Comparison of ENCODE assay signal across 12 mouse cellular contexts in genomic region chr1:174466240-174466639, GRCm38 (mm10). TPM values are rescaled to one million over a fixed set of nuclear protein-coding genes. Genes with fewer than 3 reads are reported as not detected.
DNase-seq lines count a peak whose midpoint lies in the region; ATAC-seq and TF ChIP-seq lines count a peak whose summit lies in the region.
"Had no signal": no experiment of that assay in that cellular context is flagged by ENCODE, and none has a peak within 500 bp of the region (broad histone marks: within the 10 kb centered on the region; RNA-seq: fewer than 3 reads in every experiment).

No protein-coding gene starts in this region.

- no peak overlapping the region for H3K4me3 ChIP-seq in left cerebral cortex, adult 2 months
- H3K4me3 ChIP-seq: liver, embryonic 15.5 days had no signal

- peak; percentile 35 for DNase-seq in CD4-positive, CD25-positive, alpha-beta regulatory T cell, adult 2 months (ENCODE audit: low read depth, low spot score)
- no peak for DNase-seq in left cerebral cortex, adult 2 months (ENCODE audit: extremely low spot score in 1 of 2, low spot score in 2 of 2)
- DNase-seq in left cerebral cortex, postnatal 4 days: no peak
- DNase-seq in ZHBTc4 (ENCODE audit: low read depth, low spot score): peak; percentile 29
- DNase-seq in right cerebral cortex, postnatal 14 days: no peak
- no peak for DNase-seq in right cerebral cortex, adult 18-20 months
- DNase-seq: kidney, adult 18-20 months had no signal

- peak; percentile 70 for TF ChIP-seq CTCF in left cerebral cortex, adult 2 months (IDR thresholded peaks at IDR 0.05)

- H3K27ac ChIP-seq in left cerebral cortex, adult 2 months: no peak overlapping the region
- H3K27ac ChIP-seq: liver, embryonic 15.5 days had no signal

- ATAC-seq in CD4-positive, CD25-positive, alpha-beta regulatory T cell, adult 4 months: no peak
- ATAC-seq in megakaryocyte, adult 5-6 weeks (ENCODE audit: poor library complexity, severe bottlenecking): peak; percentile 53

- intact Hi-C loops in left cerebral cortex, adult 2 months (cut with DNase I): loop anchor here (2.0 to 10.0 kb wide), 3 partner anchors 297 to 1009 kb away; no protein-coding TSS in a partner anchor
- intact Hi-C loops in left cerebral cortex, postnatal 4 days (cut with DNase I): loop anchor here (5.0 kb wide), 1 partner anchor 1009 kb away; no protein-coding TSS in a partner anchor

RNA-seq across cellular contexts. Expression of gene Olfr220, which starts 24.4 kb away (rescaled TPM):
- under 1 TPM in 1 of 2 experiments, not detected in 1; 0.11 TPM for polyA plus RNA-seq in CD4-positive, CD25-positive, alpha-beta regulatory T cell, adult 4 months (2017; shearing (Covaris generic))
- total RNA-seq in left cerebral cortex, adult 2 months (2021): not detected
- total RNA-seq in left cerebral cortex, postnatal 4 days (2021): not detected
- not detected in 2 replicates for total RNA-seq in megakaryocyte, adult 5-6 weeks (2015)
- not detected in 2 replicates for total RNA-seq in megakaryocyte, adult 5-6 weeks (2017)
- polyA plus RNA-seq: liver, embryonic 15.5 days; stomach, embryonic 16.5 days had no signal

RNA-seq across cellular contexts. Expression of gene Fmn2, which starts 35.4 kb away (rescaled TPM):
- polyA plus RNA-seq in CD4-positive, CD25-positive, alpha-beta regulatory T cell, adult 4 months (2017; shearing (Covaris generic)): not detected
- total RNA-seq in left cerebral cortex, adult 2 months (2021): 10 to 100 TPM; 81.5 to 87.0 TPM
- total RNA-seq in left cerebral cortex, postnatal 4 days (2021): 10 to 100 TPM; 44.4 to 46.6 TPM
- total RNA-seq in megakaryocyte, adult 5-6 weeks (2015): not detected in 2 replicates
- not detected in 2 replicates for total RNA-seq in megakaryocyte, adult 5-6 weeks (2017)
- polyA plus RNA-seq: liver, embryonic 15.5 days had no signal

RNA-seq across cellular contexts. Expression of gene Olfr414, which starts 42.4 kb away (rescaled TPM):
- not detected for polyA plus RNA-seq in CD4-positive, CD25-positive, alpha-beta regulatory T cell, adult 4 months (2017; shearing (Covaris generic))
- total RNA-seq in left cerebral cortex, adult 2 months (2021): not detected
- not detected for total RNA-seq in left cerebral cortex, postnatal 4 days (2021)
- total RNA-seq in megakaryocyte, adult 5-6 weeks (2015): not detected in 2 replicates
- total RNA-seq in megakaryocyte, adult 5-6 weeks (2017): not detected in 2 replicates
- total RNA-seq: neutrophil, adult 5-6 weeks had no signal
- polyA plus RNA-seq: liver, embryonic 15.5 days had no signal

Comparison
In these comparisons a context has a peak if more than half of its experiments do, and no peak if none do; other contexts are left out.
1. DNase-seq: peak in CD4-positive, CD25-positive, alpha-beta regulatory T cell, adult 2 months (single experiment) and ZHBTc4 (single experiment); none in left cerebral cortex, adult 2 months (0 of 2), left cerebral cortex, postnatal 4 days (single experiment), right cerebral cortex, postnatal 14 days (single experiment) and right cerebral cortex, adult 18-20 months (single experiment).
2. RNA of gene Fmn2, which starts 35.4 kb away (total RNA-seq): 81.5 to 87.0 TPM in left cerebral cortex, adult 2 months and 44.4 to 46.6 TPM in left cerebral cortex, postnatal 4 days; not detected in megakaryocyte, adult 5-6 weeks; every median in the first group is over 10 times any median in the second.